ENCODE assay signal across 11 mouse cellular contexts in the genomic region with DNA sequence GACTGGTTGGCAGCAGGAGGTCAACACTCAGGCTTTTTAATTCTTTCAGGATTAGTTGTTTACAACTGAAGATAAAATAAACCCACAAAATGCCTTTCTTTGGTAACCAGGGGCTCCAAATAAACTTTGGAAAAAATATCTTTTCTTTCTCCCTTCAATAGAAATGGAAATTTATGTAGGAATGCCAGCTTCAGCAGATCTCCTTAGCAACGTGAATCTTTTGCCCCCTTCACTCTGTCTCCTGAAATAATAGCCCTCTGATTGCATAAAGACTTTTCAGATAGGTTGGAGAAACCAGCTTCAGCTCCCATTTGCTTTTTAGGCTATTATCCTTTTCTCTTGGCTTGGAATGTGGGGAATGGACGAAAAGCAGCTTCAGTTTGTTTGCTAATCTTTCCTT. TPM values are rescaled to one million over a fixed set of nuclear protein-coding genes. Genes with fewer than 3 reads are reported as not detected.
DNase-seq lines count a peak whose midpoint lies in the region; ATAC-seq and TF ChIP-seq lines count a peak whose summit lies in the region.
"Had no signal": no experiment of that assay in that cellular context is flagged by ENCODE, and none has a peak within 500 bp of the region (broad histone marks: within the 10 kb centered on the region; RNA-seq: fewer than 3 reads in every experiment).

No protein-coding gene starts in this region.

- H3K4me2 ChIP-seq in kidney, embryonic 15.5 days: peak overlapping the region; percentile 62
- H3K4me2 ChIP-seq in embryonic facial prominence, embryonic 14.5 days (ENCODE audit: low read depth, low read length): peak overlapping the region; percentile 50
- H3K4me2 ChIP-seq in hindbrain, postnatal 0 days (ENCODE audit: low read depth, low read length): peak overlapping the region; percentile 54
- H3K4me2 ChIP-seq in neural tube, embryonic 13.5 days: peak overlapping the region; percentile 54

- H3K9ac ChIP-seq in kidney, embryonic 15.5 days: 0 out of 2 replicates have a peak overlapping the region, but pooled peaks have one; percentile 10
- peak overlapping the region; percentile 71 for H3K9ac ChIP-seq in embryonic facial prominence, embryonic 14.5 days (ENCODE audit: low read depth, low read length)
- H3K9ac ChIP-seq in hindbrain, postnatal 0 days (replicated peaks; ENCODE audit: low read length): 0 out of 2 replicates have a peak overlapping the region, but pooled peaks have one; percentile 17
- H3K9ac ChIP-seq in neural tube, embryonic 13.5 days: peak overlapping the region; percentile 75

- WGBS in kidney, embryonic 15.5 days: 13% methylated on average over 2 of the region's 2 CpGs
- 12% methylated on average over 2 of the region's 2 CpGs for WGBS in embryonic facial prominence, embryonic 14.5 days
- 13% methylated on average over 2 of the region's 2 CpGs for WGBS in hindbrain, postnatal 0 days
- 4% methylated on average over 2 of the region's 2 CpGs for WGBS in neural tube, embryonic 13.5 days

- no peak for TF ChIP-seq CTCF in hindbrain, postnatal 0 days (IDR thresholded peaks at IDR 0.05; ENCODE audit: low read depth)

- no peaks in the 10 kb centered on the region for H3K4me1 ChIP-seq in kidney, embryonic 15.5 days
- no peaks in the 10 kb centered on the region for H3K4me1 ChIP-seq in embryonic facial prominence, embryonic 14.5 days (ENCODE audit: control insufficient read depth, insufficient read depth, low read length)
- no peaks in the 10 kb centered on the region for H3K4me1 ChIP-seq in hindbrain, postnatal 0 days (ENCODE audit: insufficient read depth, low read length)
- H3K4me1 ChIP-seq in neural tube, embryonic 13.5 days (replicated peaks): peaks cover 10% of the 10 kb centered on the region

- H3K4me3 ChIP-seq in kidney, embryonic 15.5 days (replicated peaks): peak overlapping the region; percentile 61
- peak overlapping the region; percentile 59 for H3K4me3 ChIP-seq in embryonic facial prominence, embryonic 14.5 days (ENCODE audit: low read depth, low read length)
- peak overlapping the region; percentile 62 for H3K4me3 ChIP-seq in hindbrain, postnatal 0 days (ENCODE audit: low read length)
- peak overlapping the region; percentile 63 for H3K4me3 ChIP-seq in neural tube, embryonic 13.5 days

- DNase-seq in kidney, postnatal 4 days: no peak
- DNase-seq in embryonic facial prominence, embryonic 14.5 days (ENCODE audit: low spot score): no peak
- peak; percentile 14 for DNase-seq in hindbrain, postnatal 0 days (ENCODE audit: low spot score)
- DNase-seq in cerebellum, postnatal 25 days: no peak
- no peak for DNase-seq in urinary bladder, postnatal 25 days (ENCODE audit: low spot score)
- DNase-seq in left cerebral cortex, postnatal 14 days (ENCODE audit: low spot score in 2 of 2): no peak
- DNase-seq: kidney, postnatal 14 days had no signal

- no peaks in the 10 kb centered on the region for H3K27me3 ChIP-seq in kidney, embryonic 15.5 days
- no peaks in the 10 kb centered on the region for H3K27me3 ChIP-seq in embryonic facial prominence, embryonic 14.5 days (replicated peaks; ENCODE audit: control insufficient read depth, insufficient read depth, low read length)
- no peaks in the 10 kb centered on the region for H3K27me3 ChIP-seq in hindbrain, postnatal 0 days (ENCODE audit: insufficient read depth, low read length)
- no peaks in the 10 kb centered on the region for H3K27me3 ChIP-seq in neural tube, embryonic 13.5 days

- no peak for ATAC-seq in kidney, embryonic 15.5 days (replicated peaks; ENCODE audit: low FRiP score)
- no peak for ATAC-seq in embryonic facial prominence, embryonic 14.5 days (ENCODE audit: low read depth)
- no peak for ATAC-seq in hindbrain, postnatal 0 days
- no peak for ATAC-seq in neural tube, embryonic 13.5 days (ENCODE audit: low read depth)

- intact Hi-C loops in left cerebral cortex, postnatal 14 days (cut with DNase I): no loop called here

- no peaks in the 10 kb centered on the region for H3K9me3 ChIP-seq in kidney, embryonic 15.5 days (replicated peaks)
- H3K9me3 ChIP-seq in embryonic facial prominence, embryonic 14.5 days (ENCODE audit: control insufficient read depth, low read length): no peaks in the 10 kb centered on the region
- H3K9me3 ChIP-seq in hindbrain, postnatal 0 days (ENCODE audit: low read length): no peaks in the 10 kb centered on the region
- H3K9me3 ChIP-seq in neural tube, embryonic 13.5 days: no peaks in the 10 kb centered on the region

- H3K36me3 ChIP-seq in kidney, embryonic 15.5 days: no peaks in the 10 kb centered on the region
- H3K36me3 ChIP-seq in embryonic facial prominence, embryonic 14.5 days (ENCODE audit: control insufficient read depth, insufficient read depth, low read length): no peaks in the 10 kb centered on the region
- no peaks in the 10 kb centered on the region for H3K36me3 ChIP-seq in hindbrain, postnatal 0 days (ENCODE audit: insufficient read depth, low read length)
- H3K36me3 ChIP-seq in neural tube, embryonic 13.5 days: no peaks in the 10 kb centered on the region
- H3K36me3 ChIP-seq: G1E had no signal

- H3K27ac ChIP-seq in kidney, embryonic 15.5 days: no peak overlapping the region
- peak overlapping the region; percentile 83; the same call in 1 of the 2 replicates for H3K27ac ChIP-seq in embryonic facial prominence, embryonic 14.5 days (replicated peaks; ENCODE audit: low read depth, low read length)
- H3K27ac ChIP-seq in hindbrain, postnatal 0 days: peak overlapping the region; percentile 22; the same call in 1 of the 2 replicates
- H3K27ac ChIP-seq in neural tube, embryonic 13.5 days (replicated peaks): no peak overlapping the region
- H3K27ac ChIP-seq: macrophage had no signal

RNA-seq across cellular contexts. Expression of gene Tmem47, which starts 2.2 kb away (rescaled TPM):
- 19.2 and 19.3 TPM in 2 replicates for polyA plus RNA-seq in kidney, embryonic 15.5 days (2015; fragmentation: Nextera tagmentation; extraction: Ambion mirVana)
- 30.1 and 33.3 TPM in 2 replicates for polyA plus RNA-seq in embryonic facial prominence, embryonic 14.5 days (2014; fragmentation: Nextera tagmentation; extraction: Ambion mirVana)
- total RNA-seq in hindbrain, postnatal 0 days (2014; rRNA removed): 51.1 and 52.3 TPM in 2 replicates
- polyA plus RNA-seq in hindbrain, postnatal 0 days (2015; fragmentation: Nextera tagmentation; extraction: Ambion mirVana): 14.8 and 18.4 TPM in 2 replicates
- 18.1 and 21.1 TPM in 2 replicates for polyA plus RNA-seq in neural tube, embryonic 13.5 days (2015; fragmentation: Nextera tagmentation; extraction: Ambion mirVana)
- total RNA-seq in left cerebral cortex, postnatal 14 days (2021): 10 to 100 TPM; 67.2 to 75.5 TPM
- total RNA-seq: G1E had no signal
- polyA plus RNA-seq: G1E, macrophage had no signal

Comparison
In these comparisons a context has a peak if more than half of its experiments do, and no peak if none do; other contexts are left out.
1. H3K27ac ChIP-seq: peak in embryonic facial prominence, embryonic 14.5 days (single experiment) and hindbrain, postnatal 0 days (single experiment); none in kidney, embryonic 15.5 days (single experiment) and neural tube, embryonic 13.5 days (single experiment).
2. H3K9ac ChIP-seq: peak in every context shown above with its lines; median percentile 75 in neural tube, embryonic 13.5 days; 71 in embryonic facial prominence, embryonic 14.5 days; 17 in hindbrain, postnatal 0 days; 10 in kidney, embryonic 15.5 days.
3. Peak in every context shown above with its lines, with median percentiles within 50 percentile points of each other: H3K4me2 ChIP-seq and H3K4me3 ChIP-seq.